Mouse (Mus musculus) cerebellum, adult 9-10 months (tissue): ENCODE measurements at regions not wholly inside any gene's neighbourhood (a gene's known extent, or its start where the extent isn't known, plus 50 kb on each side); places are given as distances from the start of the nearest gene placed in this dataset.

Experiments
- DNase-seq: peaks from one replicate; pipeline ENCODE4 v3.0.0; 2022

DNA sequence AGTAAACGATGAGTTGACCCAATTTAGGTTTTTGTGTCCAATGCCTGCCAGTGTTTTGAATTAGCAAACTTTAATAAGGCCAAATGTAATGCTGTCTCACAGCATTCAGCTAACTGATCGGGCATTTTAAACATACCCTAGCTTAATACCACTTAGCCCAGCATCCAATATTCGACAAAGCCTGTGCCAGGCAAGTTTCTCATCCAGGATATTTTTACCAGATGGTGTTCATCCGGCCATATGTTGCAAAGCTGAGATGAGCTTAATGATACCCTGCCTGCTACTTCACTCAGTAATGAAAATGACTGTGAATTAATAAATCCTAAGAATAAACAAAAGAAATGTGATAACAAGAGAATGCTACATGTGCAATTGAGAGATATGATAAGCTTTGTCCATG is 116.8 kb downstream of the Tpm3-rs7 start:
- DNase-seq, result peak; percentile 83

DNA sequence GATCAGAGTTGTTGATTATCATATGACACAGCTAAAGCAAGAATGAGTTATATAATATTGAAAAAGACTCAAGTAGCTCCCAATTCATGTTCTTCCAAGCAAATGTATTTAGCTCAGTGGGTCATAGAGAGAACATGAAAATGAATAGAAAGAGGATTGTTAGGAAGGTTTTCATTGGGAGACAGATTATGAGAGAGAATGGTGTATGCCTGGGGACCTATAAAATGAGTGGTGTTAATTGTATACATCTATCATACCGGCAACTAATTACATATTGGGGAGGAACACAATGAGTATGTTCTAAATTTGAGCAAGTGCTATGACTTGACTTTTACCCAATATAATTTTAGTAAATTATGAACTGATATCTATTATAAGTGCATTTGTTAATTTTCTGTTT is 127.9 kb downstream of the Tpm3-rs7 start:
- DNase-seq, result no peak

DNA sequence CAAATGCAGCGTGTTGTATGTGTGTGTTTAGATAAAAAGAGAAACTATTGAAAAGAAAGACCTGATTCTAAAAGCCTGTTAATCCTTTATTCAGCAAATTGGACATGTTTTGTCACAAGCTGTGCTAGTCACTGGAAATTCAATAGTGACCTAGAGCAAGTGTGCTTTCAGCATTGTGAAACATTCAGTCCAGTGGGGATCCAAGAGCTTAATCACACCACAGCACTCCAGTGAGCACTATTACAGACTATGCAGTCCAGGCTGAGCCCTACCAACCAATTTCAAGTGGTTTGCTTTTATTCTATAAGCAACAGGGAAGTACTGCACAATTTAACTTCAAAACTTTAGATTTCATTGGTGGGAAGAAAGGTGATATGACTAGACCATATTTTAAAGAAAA is 140.5 kb downstream of the Tpm3-rs7 start:
- no peak for DNase-seq

GRCm38 (mm10) chr14:113457514-113457913 is 143.1 kb downstream of the Tpm3-rs7 start:
- no peak for DNase-seq

- peak; percentile 13 for DNase-seq
Measured at GRCm38 (mm10) chr14:113469072-113469471, 154.7 kb downstream of the Tpm3-rs7 start.

DNA sequence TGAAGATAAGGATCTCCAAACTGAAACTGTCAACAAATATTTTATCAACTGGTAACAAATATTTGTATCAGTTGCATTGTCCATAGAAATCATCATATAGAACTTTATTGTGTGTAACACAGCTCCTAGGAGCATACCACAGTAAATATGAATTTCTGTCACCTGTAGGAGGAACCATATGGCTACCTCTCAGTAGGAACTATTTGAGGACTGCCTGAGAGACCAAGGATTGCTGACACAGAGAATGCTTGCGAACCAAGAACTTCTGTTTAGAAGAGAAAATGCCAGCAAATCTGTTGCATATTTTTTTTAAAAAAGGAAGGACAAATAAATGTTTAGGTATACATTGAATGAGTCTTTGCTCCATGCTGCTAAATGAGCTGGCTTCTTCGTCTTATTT is 155.6 kb downstream of the Tpm3-rs7 start:
- peak; percentile 52 for DNase-seq

DNA sequence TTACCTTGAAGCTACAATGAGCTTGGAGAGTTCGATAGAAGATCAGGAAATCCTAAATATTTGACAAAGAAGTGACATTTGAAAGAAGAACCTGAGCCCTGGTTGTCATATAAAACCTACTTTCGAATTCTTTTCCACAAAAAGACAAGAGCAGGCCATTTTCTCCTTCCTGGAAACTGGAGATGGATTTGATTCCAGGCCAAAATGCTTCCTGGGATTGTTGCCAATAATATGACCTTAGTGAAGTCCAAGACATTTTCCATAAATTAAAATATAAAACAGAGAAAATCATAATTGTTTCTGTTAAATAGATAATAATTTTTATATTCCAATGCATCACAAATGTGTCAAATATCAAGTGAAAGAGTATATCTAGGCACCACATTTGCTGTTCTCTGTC is 172.2 kb downstream of the Tpm3-rs7 start:
- peak; percentile 43 for DNase-seq

- DNase-seq, result no peak
Measured at GRCm38 (mm10) chr14:113503796-113504195, 189.4 kb downstream of the Tpm3-rs7 start.
